Mouse (Mus musculus) gastrocnemius, adult 2 months (tissue): ENCODE data around the gene Satb2. TPM values are rescaled to one million over a fixed set of nuclear protein-coding genes. Genes with fewer than 3 reads are reported as not detected.

Source experiments
- DNase-seq: peaks from one replicate; pipeline ENCODE4 v3.0.0; 2022
- H3K27ac ChIP-seq: fragments of 200-600 bp; 2 replicates; pipeline ENCODE4 v1.8.1; 2022; ENCODE audit warnings: mild to moderate bottlenecking
- H3K4me3 ChIP-seq: fragments of 200-600 bp; 2 replicates; pipeline ENCODE4 v1.8.1; 2022; ENCODE audit warnings: mild to moderate bottlenecking, moderate library complexity
- CTCF ChIP-seq: fragments of 200-600 bp; IDR thresholded peaks from 2 replicates; pipeline ENCODE4 v1.8.1; 2022; ENCODE audit warnings: antibody characterized with exemption, mild to moderate bottlenecking, moderate library complexity
- intact Hi-C: fragments of 180-260 bp; cut with DNase I; formaldehyde crosslinking; loops from one replicate; pipeline ENCODE4 v1.15.1; 2025
- microRNA-seq: library from miRNA; unstranded; fragments of <30 nt; microRNA quantifications from one replicate; pipeline ENCODE4 v1.2.0, GENCODE M21; 2021
- total RNA-seq, 2 experiments: library from RNA; stranded (reverse); gene quantifications; 2 replicates each; pipeline ENCODE4 v1.2.3; 2021

Gene Satb2
- total RNA-seq, 2 experiments from 2014 or later, result 0.22 to 0.28 TPM

DNA sequence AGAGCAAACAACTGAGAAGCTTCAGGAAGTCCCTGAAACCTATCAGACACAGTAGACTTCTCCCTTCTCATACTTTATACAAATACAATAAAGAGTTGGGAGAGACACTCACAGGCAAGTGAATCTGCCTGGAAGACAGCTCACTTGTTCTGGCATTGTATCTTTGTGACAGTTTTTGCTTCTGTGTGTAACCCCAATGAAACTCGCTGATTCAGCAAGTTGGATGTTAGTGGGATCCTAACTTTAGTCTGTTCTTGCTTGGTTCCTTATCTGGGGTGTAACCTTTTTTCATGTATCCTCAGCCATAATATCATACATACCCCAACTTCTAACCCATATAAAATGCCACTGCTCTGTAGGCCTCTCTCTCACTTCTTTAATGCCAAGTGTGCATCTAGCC lies 216.9 kb downstream of the Satb2 start:
- intact Hi-C loops, result no loop called here
- Histone ChIP-seq H3K27ac (no peak overlapping the region), H3K4me3 (no peak overlapping the region)
- DNase-seq, result no peak
- TF ChIP-seq CTCF, result no peak

DNA sequence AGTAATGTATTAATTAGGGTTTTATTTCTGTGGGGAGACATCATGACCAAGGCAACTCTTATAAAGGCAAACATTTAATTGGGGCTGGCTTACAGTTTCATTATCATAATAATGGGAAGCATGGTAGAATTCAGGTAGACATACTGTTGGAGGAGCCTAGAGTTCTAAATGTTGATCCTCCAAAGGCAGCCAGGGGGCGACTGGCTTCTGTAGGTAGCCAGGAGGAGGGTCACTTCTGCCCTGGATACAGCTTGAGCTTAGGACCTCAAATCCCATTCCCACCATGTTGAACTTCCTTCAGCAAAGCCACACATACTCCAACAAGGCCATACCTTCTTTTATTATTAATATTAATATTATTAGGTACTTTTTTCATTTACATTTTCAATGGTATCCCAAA lies 225.2 kb downstream of the Satb2 start:
- Histone ChIP-seq H3K27ac (no peak overlapping the region), H3K4me3 (no peak overlapping the region)
- intact Hi-C loops, result no loop called here
- DNase-seq, result no peak
- no peak for TF ChIP-seq CTCF

GRCm38 (mm10) chr1:56750693-56751092 lies 227.8 kb downstream of the Satb2 start:
- TF ChIP-seq CTCF, result no peak
- no peak for DNase-seq
- intact Hi-C loops, result no loop called here
- H3K27ac ChIP-seq, result no peak overlapping the region
- H3K4me3 ChIP-seq, result no peak overlapping the region

- intact Hi-C loops, result no loop called here
- DNase-seq, result no peak
- Histone ChIP-seq H3K27ac (no peak overlapping the region), H3K4me3 (no peak overlapping the region)
- TF ChIP-seq CTCF, result no peak
Measured at GRCm38 (mm10) chr1:56749629-56750311, 228.7 kb downstream of the Satb2 start.

GRCm38 (mm10) chr1:56748876-56749493 lies 229.5 kb downstream of the Satb2 start:
- H3K4me3 ChIP-seq, result no peak overlapping the region
- intact Hi-C loops, result no loop called here
- no peak for TF ChIP-seq CTCF
- no peak for DNase-seq
- H3K27ac ChIP-seq, result no peak overlapping the region

Small RNA genes lying within 50 kb of the gene (microRNA-seq; reads per million reads assigned to microRNA genes)
- gene Gm23943, result not detected
